Mouse (Mus musculus) C2C12 (cell line): ENCODE measurements at regions not wholly inside any gene's neighbourhood (a gene's known extent, or its start where the extent isn't known, plus 50 kb on each side); places are given as distances from the start of the nearest gene placed in this dataset.

Source experiments
- CEBPB ChIP-seq: IDR thresholded peaks from one replicate; pipeline ENCODE4 v1.6.1; 2011; ENCODE audit warnings: low read depth, mild to moderate bottlenecking, control low read depth, moderate library complexity
- USF1 ChIP-seq: IDR thresholded peaks from one replicate; pipeline ENCODE4 v1.6.1; 2011; ENCODE audit warnings: low read depth, mild to moderate bottlenecking, control low read depth, moderate library complexity

DNA sequence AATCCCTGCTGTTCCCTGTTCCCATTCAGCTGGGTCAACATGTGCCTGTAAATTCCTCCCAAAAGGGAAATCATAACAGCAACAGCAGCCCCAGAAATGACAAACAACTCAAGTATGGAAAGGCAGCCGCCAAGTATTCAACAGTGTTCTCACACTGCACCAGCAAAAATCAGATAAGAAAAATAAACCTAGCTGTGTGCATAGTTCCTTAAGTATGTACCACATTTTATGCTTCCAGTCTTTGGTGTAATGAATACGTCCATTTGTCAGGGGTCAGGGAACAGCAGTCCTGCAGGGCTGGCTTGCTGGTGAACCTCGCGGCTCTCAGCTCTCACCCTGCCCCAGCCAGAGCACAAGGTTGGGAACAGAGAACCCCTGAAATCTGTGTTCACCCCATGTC, 155.9 kb upstream of the Dio3 start:
- TF ChIP-seq USF1 (no peak), CEBPB (no peak)
